Mouse (Mus musculus) left cerebral cortex, postnatal 14 days (tissue): ENCODE data around the gene Tmcc3. TPM values are rescaled to one million over a fixed set of nuclear protein-coding genes. Genes with fewer than 3 reads are reported as not detected.

Experiments used
- DNase-seq, 2 experiments: peaks; one replicate each; pipeline ENCODE4 v3.0.0; 2021 to 2022; ENCODE audit warnings: low spot score in 2 of 2, mixed read lengths in 1 of 2
- intact Hi-C: fragments of 180-260 bp; cut with DNase I; formaldehyde crosslinking; loops from one replicate; pipeline ENCODE4 v1.15.1; 2025
- microRNA-seq, 2 experiments: library from miRNA; unstranded; fragments of <30 nt; microRNA quantifications; one replicate each; pipeline ENCODE4 v1.2.0; 2022
- total RNA-seq, 2 experiments: library from RNA; stranded (reverse); gene quantifications; 2 replicates each; pipeline ENCODE4 v1.2.3; 2021

The Tmcc3 gene
- total RNA-seq, 2 experiments from 2014 or later: 18.5 to 22.5 TPM

DNA sequence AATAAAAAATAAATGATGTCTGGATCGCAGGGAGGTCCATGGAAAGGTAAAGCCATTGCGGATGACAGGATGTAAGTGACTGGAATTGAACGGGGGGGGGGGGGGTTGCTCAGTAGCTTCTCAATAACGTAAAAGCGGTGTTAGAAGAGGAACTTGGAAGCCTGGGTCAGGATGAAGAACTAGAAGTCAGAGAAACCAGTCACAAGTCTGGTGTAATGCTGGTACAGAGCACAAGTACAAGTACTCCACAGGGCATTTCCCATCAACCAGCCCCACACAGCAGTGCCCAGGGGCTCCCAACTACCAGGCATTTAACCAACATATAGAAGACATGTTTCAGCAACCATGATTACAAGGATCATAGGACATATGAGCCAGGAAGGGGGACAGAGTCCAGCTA, 326.9 kb downstream of the Tmcc3 start:
- no peak for DNase-seq
- intact Hi-C loops: no loop called here

DNA sequence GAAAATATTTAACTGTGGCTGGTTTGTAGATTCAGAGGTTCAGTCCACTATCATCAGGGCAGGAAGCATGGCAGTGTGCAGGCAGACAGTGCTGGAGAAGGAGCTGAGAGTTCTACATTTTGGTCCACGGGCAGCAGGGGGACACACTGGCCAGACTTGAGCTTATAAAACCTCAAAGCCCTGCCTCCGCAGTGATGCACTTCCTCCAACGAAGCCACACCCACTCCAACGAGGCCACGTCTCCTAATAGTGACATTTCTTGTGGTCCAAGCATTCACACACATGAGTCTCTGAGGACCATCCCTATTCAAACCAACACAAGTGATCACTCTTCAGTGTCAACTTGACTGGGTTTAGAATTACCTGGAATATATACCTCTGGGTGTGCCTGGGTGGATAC, 327.5 kb downstream of the Tmcc3 start:
- no peak for DNase-seq
- intact Hi-C loops: no loop called here

DNA sequence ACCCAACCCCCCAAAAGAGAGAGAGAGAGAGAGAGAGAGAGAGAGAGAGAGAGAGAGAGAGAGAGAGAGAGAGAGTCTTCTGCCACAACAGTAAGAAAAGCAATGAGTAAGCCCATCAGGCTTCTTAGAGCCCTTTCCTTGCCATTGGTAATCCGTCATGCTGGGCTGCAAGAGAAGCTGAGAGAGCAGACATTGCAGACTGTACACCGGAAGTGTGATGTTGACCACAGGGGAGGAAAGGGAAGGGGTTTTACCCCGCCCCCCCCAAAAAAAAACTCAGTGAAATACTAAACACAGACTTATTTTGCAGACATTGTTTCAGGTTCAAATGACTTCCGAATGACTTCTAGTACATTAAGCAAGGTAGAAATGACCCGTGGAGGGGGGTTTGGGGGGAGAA, 328.3 kb downstream of the Tmcc3 start:
- no peak for DNase-seq
- intact Hi-C loops: no loop called here

Small RNAs within 50 kb of the gene (microRNA-seq; reads per million reads assigned to microRNA genes)
- 0.67 to 0.79 reads per million in 2 experiments for gene Mir7211

Other genes starting within 250 kb of the Tmcc3 start
- gene Nr2c1, start 163.9 kb upstream of the Tmcc3 start, total RNA-seq: 1 to 10 TPM; 8.1 to 8.5 TPM
- gene Ndufa12, start 113.2 kb upstream of the Tmcc3 start, total RNA-seq: 100 to 1,000 TPM; 208 to 229 TPM
- gene Gm4792, start 13.2 kb upstream of the Tmcc3 start, total RNA-seq: not detected